Mouse (Mus musculus) hindbrain, embryonic 12.5 days (tissue): ENCODE results near the gene Gm49320. TPM values are rescaled to one million over a fixed set of nuclear protein-coding genes. Genes with fewer than 3 reads are reported as not detected.
A peak's percentile ranks its signal among the peaks of the same experiment; 100 is the strongest.

ENCODE experiments used
- ATAC-seq: fragments of 200-750 bp; cut with Nextera tagmentation; 2 replicates; pipeline ENCODE4 v1.8.0; 2017; ENCODE audit warnings: moderate TSS enrichment; ENCODE audit not compliant: low FRiP score
- H3K27ac ChIP-seq: fragments of 300-500 bp; sonication (generic); 2 replicates; pipeline ENCODE4 v1.5.1; 2016; ENCODE audit warnings: mild to moderate bottlenecking
- H3K27me3 ChIP-seq: fragments of 300-500 bp; sonication (generic); 2 replicates; pipeline ENCODE4 v1.6.1; 2016; ENCODE audit warnings: mild to moderate bottlenecking
- H3K36me3 ChIP-seq: fragments of 300-500 bp; sonication (generic); 2 replicates; pipeline ENCODE4 v1.6.1; 2016; ENCODE audit warnings: mild to moderate bottlenecking
- H3K4me1 ChIP-seq: fragments of 300-500 bp; sonication (generic); 2 replicates; pipeline ENCODE4 v1.6.1; 2016
- H3K4me2 ChIP-seq: fragments of 300-500 bp; sonication (generic); replicated peaks from 2 replicates; pipeline ENCODE4 v1.6.1; 2016; ENCODE audit warnings: mild to moderate bottlenecking
- H3K4me3 ChIP-seq: fragments of 300-500 bp; sonication (generic); 2 replicates; pipeline ENCODE4 v1.5.1; 2016; ENCODE audit warnings: mild to moderate bottlenecking
- H3K9ac ChIP-seq: fragments of 300-500 bp; sonication (generic); 2 replicates; pipeline ENCODE4 v1.6.1; 2016; ENCODE audit warnings: mild to moderate bottlenecking, moderate library complexity
- H3K9me3 ChIP-seq: fragments of 300-500 bp; sonication (generic); replicated peaks from 2 replicates; pipeline ENCODE4 v1.6.1; 2016; ENCODE audit warnings: mild to moderate bottlenecking
- WGBS: fragments of 180-500 bp; shearing (Covaris S2); methylation state at CpG from one replicate; pipeline ENCODE4 v1.1.7; 2016; 5-methylcytosine and 5-hydroxymethylcytosine counted together
- polyA plus RNA-seq: library from polyadenylated mRNA; unstranded; fragments of >200 nt; fragmentation: Nextera tagmentation; extraction: Ambion mirVana; gene quantifications from 2 replicates; pipeline ENCODE4 v1.2.1, GENCODE M21; 2016

Gm49320 gene
- polyA plus RNA-seq, 1 experiment from 2014 or later = 1.4 TPM

- H3K4me2 ChIP-seq = no peak overlapping the region
- no peak overlapping the region for H3K9ac ChIP-seq
- H3K4me1 ChIP-seq = no peaks in the 10 kb centered on the region
- no peaks in the 10 kb centered on the region for H3K9me3 ChIP-seq
- no peaks in the 10 kb centered on the region for H3K27me3 ChIP-seq
- H3K36me3 ChIP-seq = peaks cover 83% of the 10 kb centered on the region
- 77% methylated on average over 15 of the region's 15 CpGs for WGBS
- H3K27ac ChIP-seq = no peak overlapping the region
- no peak overlapping the region for H3K4me3 ChIP-seq
- no peak for ATAC-seq
Measured at GRCm38 (mm10) chr8:4267627-4268026, 29.0 kb downstream of the Gm49320 start.

- 96% methylated on average over 6 of the region's 6 CpGs for WGBS
- Histone ChIP-seq H3K9me3 (no peaks in the 10 kb centered on the region), H3K36me3 (peaks cover 78% of the 10 kb centered on the region), H3K4me2 (no peak overlapping the region), H3K27ac (no peak overlapping the region), H3K9ac (no peak overlapping the region), H3K4me3 (no peak overlapping the region), H3K27me3 (no peaks in the 10 kb centered on the region), H3K4me1 (peaks cover 2% of the 10 kb centered on the region; the same call in 1 of the 2 replicates)
- ATAC-seq = no peak
Measured at GRCm38 (mm10) chr8:4269609-4270008, 30.9 kb downstream of the Gm49320 start.

GRCm38 (mm10) chr8:4275275-4276110 is 36.8 kb downstream of the Gm49320 start, which contains the start of gene Timm44:
Gene Timm44, minus strand, starts transcription at chr8:4275913.
- WGBS = under 1% methylated on average over 39 of the region's 39 CpGs
- Histone ChIP-seq H3K36me3 (peaks cover 27% of the 10 kb centered on the region), H3K9ac (peak within 1 kb of the TSS; percentile 79), H3K4me2 (peak within 1 kb of the TSS; percentile 61), H3K27ac (peak within 1 kb of the TSS; percentile 76), H3K9me3 (no peaks in the 10 kb centered on the region), H3K4me1 (peaks cover 7% of the 10 kb centered on the region), H3K4me3 (peak within 1 kb of the TSS; percentile 61), H3K27me3 (no peaks in the 10 kb centered on the region)
- peak; percentile 94 for ATAC-seq

GRCm38 (mm10) chr8:4276111-4276465 is 37.4 kb downstream of the Gm49320 start:
- H3K27ac ChIP-seq = peak overlapping the region; percentile 76
- peak overlapping the region; percentile 79 for H3K9ac ChIP-seq
- H3K4me2 ChIP-seq = peak overlapping the region; percentile 61
- H3K9me3 ChIP-seq = no peaks in the 10 kb centered on the region
- peaks cover 24% of the 10 kb centered on the region for H3K36me3 ChIP-seq
- ATAC-seq = no peak
- no peaks in the 10 kb centered on the region for H3K27me3 ChIP-seq
- WGBS = 31% methylated on average over 9 of the region's 9 CpGs
- H3K4me3 ChIP-seq = peak overlapping the region; percentile 61
- peaks cover 7% of the 10 kb centered on the region for H3K4me1 ChIP-seq

- H3K27ac ChIP-seq = no peak overlapping the region
- H3K9me3 ChIP-seq = no peaks in the 10 kb centered on the region
- peaks cover 80% of the 10 kb centered on the region for H3K36me3 ChIP-seq
- H3K27me3 ChIP-seq = no peaks in the 10 kb centered on the region
- no peak overlapping the region for H3K4me3 ChIP-seq
- no peak for ATAC-seq
- H3K4me1 ChIP-seq = no peaks in the 10 kb centered on the region
- WGBS = 86% methylated on average over 5 of the region's 5 CpGs
- H3K9ac ChIP-seq = no peak overlapping the region
- no peak overlapping the region for H3K4me2 ChIP-seq
Measured at GRCm38 (mm10) chr8:4292738-4293137, 54.1 kb downstream of the Gm49320 start.

GRCm38 (mm10) chr8:4297822-4298221 is 59.2 kb downstream of the Gm49320 start:
- Histone ChIP-seq H3K9me3 (no peaks in the 10 kb centered on the region), H3K4me1 (no peaks in the 10 kb centered on the region), H3K9ac (no peak overlapping the region), H3K4me2 (no peak overlapping the region), H3K27me3 (no peaks in the 10 kb centered on the region), H3K27ac (no peak overlapping the region), H3K4me3 (no peak overlapping the region), H3K36me3 (peaks cover 73% of the 10 kb centered on the region)
- WGBS = over 99% methylated on average over 4 of the region's 4 CpGs
- no peak for ATAC-seq

Other genes starting within 250 kb of the Gm49320 start
- gene Cd209f, start 133.0 kb upstream of the Gm49320 start, polyA plus RNA-seq = not detected in 2 replicates
- gene Cd209g, start 104.8 kb upstream of the Gm49320 start, polyA plus RNA-seq = not detected in 2 replicates
- 70.1 and 70.6 TPM in 2 replicates for gene Evi5l, start 72.3 kb upstream of the Gm49320 start, polyA plus RNA-seq
- gene Prr36, start 21.4 kb upstream of the Gm49320 start, polyA plus RNA-seq = 39.2 and 42.0 TPM in 2 replicates
- gene Lrrc8e, start 12.0 kb upstream of the Gm49320 start, polyA plus RNA-seq = 0.17 TPM in 1 of 2 replicates, not detected in the other
- gene Map2k7, start 125 bp upstream of the Gm49320 start, polyA plus RNA-seq = 41.2 and 46.4 TPM in 2 replicates
- gene Tgfbr3l, start 9.3 kb downstream of the Gm49320 start, polyA plus RNA-seq = 4.0 and 8.7 TPM in 2 replicates
- 57.3 and 60.2 TPM in 2 replicates for gene Snapc2, start 14.2 kb downstream of the Gm49320 start, polyA plus RNA-seq
- 194 and 195 TPM in 2 replicates for gene Ctxn1, start 20.4 kb downstream of the Gm49320 start, polyA plus RNA-seq
- gene Timm44, start 37.0 kb downstream of the Gm49320 start, polyA plus RNA-seq = 49.9 and 54.1 TPM in 2 replicates
- gene Ccl25, start 86.3 kb downstream of the Gm49320 start, polyA plus RNA-seq = 22.3 and 24.1 TPM in 2 replicates
- gene Elavl1, start 86.5 kb downstream of the Gm49320 start, polyA plus RNA-seq = 248 and 251 TPM in 2 replicates